Mouse (Mus musculus) C2C12 (cell line): Measurements from ENCODE around the gene Lif. TPM values are rescaled to one million over a fixed set of nuclear protein-coding genes. Genes with fewer than 3 reads are reported as not detected.

ENCODE experiments used
- H3K27me3 ChIP-seq: one replicate; pipeline ENCODE4 v1.6.1; 2011; ENCODE audit not compliant: control insufficient read depth, insufficient read depth, insufficient read length
- H3K36me3 ChIP-seq: one replicate; pipeline ENCODE4 v1.6.1; 2011; ENCODE audit not compliant: control insufficient read depth, insufficient read depth
- H3K4me3 ChIP-seq: one replicate; pipeline ENCODE4 v1.5.1; 2011; ENCODE audit warnings: mild to moderate bottlenecking, control low read depth; ENCODE audit not compliant: poor library complexity, insufficient read depth, severe bottlenecking
- H3K79me2 ChIP-seq: one replicate; pipeline ENCODE4 v1.6.1; 2011; ENCODE audit not compliant: control insufficient read depth, insufficient read depth
- H3K79me3 ChIP-seq: one replicate; pipeline ENCODE4 v1.6.1; 2011; ENCODE audit warnings: low read depth, control low read depth
- H3ac ChIP-seq: one replicate; pipeline ENCODE3; 2011; ENCODE audit warnings: low read depth; ENCODE audit not compliant: control insufficient read depth, insufficient read length
- CEBPB ChIP-seq: IDR thresholded peaks from one replicate; pipeline ENCODE4 v1.6.1; 2011; ENCODE audit warnings: low read depth, mild to moderate bottlenecking, control low read depth, moderate library complexity
- CTCF ChIP-seq: IDR thresholded peaks from one replicate; pipeline ENCODE4 v1.5.1; 2011; ENCODE audit not compliant: control insufficient read depth, insufficient read depth, insufficient read length
- FOSL1 ChIP-seq: IDR thresholded peaks from one replicate; pipeline ENCODE4 v1.8.0; 2011; ENCODE audit warnings: mild to moderate bottlenecking, low read length; ENCODE audit not compliant: poor library complexity, insufficient read depth, severe bottlenecking
- MAX ChIP-seq: IDR thresholded peaks from one replicate; pipeline ENCODE4 v1.6.1; 2011; ENCODE audit warnings: mild to moderate bottlenecking, control low read depth
- MYOD1 ChIP-seq: IDR thresholded peaks from one replicate; pipeline ENCODE4 v1.6.1; 2011; ENCODE audit warnings: low read depth; ENCODE audit not compliant: control insufficient read depth, insufficient read length
- MYOG ChIP-seq: IDR thresholded peaks from one replicate; pipeline ENCODE4 v1.6.1; 2011; ENCODE audit not compliant: control insufficient read depth, insufficient read length; ENCODE audit errors: extremely low read depth
- USF1 ChIP-seq: IDR thresholded peaks from one replicate; pipeline ENCODE4 v1.6.1; 2011; ENCODE audit warnings: low read depth, mild to moderate bottlenecking, control low read depth, moderate library complexity
- polyA plus RNA-seq: library from polyadenylated mRNA; unstranded; fragments of >200 nt; fragmentation: generic; extraction: Trizol; gene quantifications from one replicate; pipeline ENCODE4 v1.2.1, GENCODE M21; 2012; ENCODE audit warnings: missing spikeins

Lif gene
- polyA plus RNA-seq, 1 experiment = 1.0 TPM

- H3K36me3 ChIP-seq = no peaks in the 10 kb centered on the region
- no peaks in the 10 kb centered on the region for H3K79me3 ChIP-seq
- no peak overlapping the region for H3ac ChIP-seq
- TF ChIP-seq CEBPB (no peak), USF1 (no peak), MYOD1 (no peak), MAX (no peak), FOSL1 (no peak), CTCF (no peak), MYOG (no peak)
- no peak overlapping the region for H3K4me3 ChIP-seq
- no peaks in the 10 kb centered on the region for H3K79me2 ChIP-seq
- H3K27me3 ChIP-seq = no peaks in the 10 kb centered on the region
Observed at GRCm38 (mm10) chr11:4241180-4241579, 16.2 kb upstream of the Lif start.

- no peaks in the 10 kb centered on the region for H3K36me3 ChIP-seq
- no peak overlapping the region for H3ac ChIP-seq
- H3K27me3 ChIP-seq = no peaks in the 10 kb centered on the region
- H3K4me3 ChIP-seq = no peak overlapping the region
- TF ChIP-seq FOSL1 (no peak), CTCF (no peak), CEBPB (no peak), MAX (no peak), MYOD1 (no peak), USF1 (no peak)
- H3K79me2 ChIP-seq = no peaks in the 10 kb centered on the region
- no peaks in the 10 kb centered on the region for H3K79me3 ChIP-seq
Observed at GRCm38 (mm10) chr11:4246126-4246525, 11.2 kb upstream of the Lif start.

- no peaks in the 10 kb centered on the region for H3K79me2 ChIP-seq
- no peaks in the 10 kb centered on the region for H3K36me3 ChIP-seq
- H3ac ChIP-seq = no peak overlapping the region
- H3K27me3 ChIP-seq = no peaks in the 10 kb centered on the region
- no peak overlapping the region for H3K4me3 ChIP-seq
- no peak for TF ChIP-seq MAX
- H3K79me3 ChIP-seq = no peaks in the 10 kb centered on the region
Observed at GRCm38 (mm10) chr11:4246623-4247022, 10.7 kb upstream of the Lif start.

GRCm38 (mm10) chr11:4247201-4247959, 10.0 kb upstream of the Lif start:
- H3K4me3 ChIP-seq = no peak overlapping the region
- TF ChIP-seq FOSL1 (no peak), MAX (no peak), MYOG (no peak)

GRCm38 (mm10) chr11:4249151-4249550, 8.2 kb upstream of the Lif start:
- Histone ChIP-seq H3ac (no peak overlapping the region), H3K79me2 (no peaks in the 10 kb centered on the region), H3K79me3 (no peaks in the 10 kb centered on the region), H3K4me3 (no peak overlapping the region), H3K36me3 (no peaks in the 10 kb centered on the region), H3K27me3 (no peaks in the 10 kb centered on the region)
- no peak for TF ChIP-seq USF1
- no peak for TF ChIP-seq MAX

More at GRCm38 (mm10) chr11:4247201-4247959, 10.0 kb upstream of the Lif start:
- H3K79me2 ChIP-seq = no peaks in the 10 kb centered on the region
- H3K36me3 ChIP-seq = no peaks in the 10 kb centered on the region
- H3ac ChIP-seq = no peak overlapping the region
- H3K79me3 ChIP-seq = no peaks in the 10 kb centered on the region
- H3K27me3 ChIP-seq = no peaks in the 10 kb centered on the region

GRCm38 (mm10) chr11:4250290-4250689, 7.1 kb upstream of the Lif start:
- no peaks in the 10 kb centered on the region for H3K36me3 ChIP-seq
- H3K79me3 ChIP-seq = no peaks in the 10 kb centered on the region
- no peaks in the 10 kb centered on the region for H3K27me3 ChIP-seq
- no peaks in the 10 kb centered on the region for H3K79me2 ChIP-seq
- no peak overlapping the region for H3ac ChIP-seq
- TF ChIP-seq CTCF (no peak), CEBPB (no peak), FOSL1 (no peak), USF1 (no peak), MAX (no peak), MYOG (no peak), MYOD1 (no peak)
- H3K4me3 ChIP-seq = no peak overlapping the region
